Mouse (Mus musculus) embryonic fibroblast, embryonic 13.5 days (primary cell): Measurements from ENCODE around the gene Camta1.

Source experiments
- CTCF ChIP-seq: IDR thresholded peaks from 2 replicates; pipeline ENCODE4 v1.5.1; 2011; ENCODE audit warnings: mild to moderate bottlenecking, control low read depth, low read length, moderate library complexity, borderline replicate concordance; ENCODE audit not compliant: insufficient read depth
- POLR2A ChIP-seq: IDR thresholded peaks from 2 replicates; pipeline ENCODE4 v1.6.1; 2011; ENCODE audit warnings: low read depth, mild to moderate bottlenecking, control low read depth, low read length, moderate library complexity

DNA sequence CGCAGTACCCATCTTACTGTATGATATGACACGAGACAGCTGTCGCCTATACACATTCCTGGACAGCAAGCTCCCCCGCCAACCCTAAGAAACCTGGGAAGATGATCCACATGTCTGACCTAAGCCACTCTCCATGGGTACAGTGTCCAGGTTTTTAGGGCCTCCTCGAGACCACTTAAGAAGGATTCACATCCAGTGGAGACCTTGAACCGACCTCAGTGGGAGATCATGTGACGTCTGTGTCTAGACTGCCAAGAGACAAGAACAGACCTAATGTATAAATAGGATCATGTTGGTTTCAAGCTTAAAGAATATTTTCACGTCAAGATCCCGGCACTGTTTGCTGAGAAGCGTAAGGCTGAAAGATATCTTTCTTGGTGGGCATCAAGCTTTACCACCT, 757.5 kb downstream of the Camta1 start:
- TF ChIP-seq POLR2A = no peak
- no peak for TF ChIP-seq CTCF
